Mouse (Mus musculus): ENCODE results near the gene Sumo2. TPM values are rescaled to one million over a fixed set of nuclear protein-coding genes. Genes with fewer than 3 reads are reported as not detected.
A peak's percentile ranks its signal among the peaks of the same experiment; 100 is the strongest.

Gene Sumo2
- polyA plus RNA-seq, 1 experiment, result 303 TPM

- H3K4me1 ChIP-seq (ENCODE audit: control insufficient read depth, insufficient read depth, low read length), result peaks cover 3% of the 10 kb centered on the region
- no peak for TF ChIP-seq CTCF (IDR thresholded peaks at IDR 0.05; ENCODE audit: low read depth, low read length)
- no peak for TF ChIP-seq POLR2A (IDR thresholded peaks at IDR 0.05; ENCODE audit: borderline replicate concordance, low read depth, low read length)
- no peak overlapping the region for H3K27ac ChIP-seq (ENCODE audit: insufficient read depth, low read depth, low read length)
Observed at GRCm38 (mm10) chr11:115490441-115491355, 45.4 kb downstream of the Sumo2 start.

DNA sequence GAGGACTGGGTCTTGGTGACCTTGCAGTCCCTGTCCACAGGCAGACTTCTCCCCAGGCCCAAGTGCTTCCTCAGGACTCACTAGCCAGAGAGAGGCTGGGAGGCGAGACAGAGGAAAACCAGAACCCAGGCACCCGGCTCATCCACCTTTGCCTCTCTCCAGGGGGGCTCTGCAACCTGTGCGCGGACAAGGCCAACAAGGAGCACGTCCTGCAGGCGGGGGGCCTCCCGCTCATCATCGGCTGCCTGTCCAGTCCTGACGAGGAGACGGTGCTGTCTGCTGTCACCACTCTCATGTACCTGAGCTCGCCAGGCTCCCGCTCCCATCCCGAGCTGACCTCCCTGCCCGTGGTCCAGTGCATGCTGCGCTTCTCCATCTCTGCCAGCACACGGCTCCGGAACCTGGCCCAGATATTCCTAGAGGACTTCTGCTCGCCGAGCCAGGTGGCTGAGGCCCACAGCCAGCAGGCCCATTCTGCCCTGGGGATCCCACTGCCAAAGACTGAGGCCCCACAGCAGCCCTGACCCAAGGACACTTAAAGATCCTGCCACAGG is 47.4 kb downstream of the Sumo2 start:
- TF ChIP-seq CTCF (IDR thresholded peaks at IDR 0.05; ENCODE audit: low read depth, low read length), result no peak
- no peak for TF ChIP-seq POLR2A (IDR thresholded peaks at IDR 0.05; ENCODE audit: borderline replicate concordance, low read depth, low read length)
- Histone ChIP-seq H3K4me3 (ENCODE audit: insufficient read depth, low read length) (no peak overlapping the region), H3K4me1 (ENCODE audit: control insufficient read depth, insufficient read depth, low read length) (peaks cover 3% of the 10 kb centered on the region), H3K27ac (ENCODE audit: insufficient read depth, low read depth, low read length) (no peak overlapping the region)

More at GRCm38 (mm10) chr11:115490441-115491355, 45.4 kb downstream of the Sumo2 start:
- H3K4me3 ChIP-seq (ENCODE audit: insufficient read depth, low read length), result peak overlapping the region; percentile 79

- no peaks in the 10 kb centered on the region for H3K4me1 ChIP-seq (ENCODE audit: control insufficient read depth, insufficient read depth, low read length)
- TF ChIP-seq POLR2A (IDR thresholded peaks at IDR 0.05; ENCODE audit: borderline replicate concordance, low read depth, low read length) (no peak), CTCF (IDR thresholded peaks at IDR 0.05; ENCODE audit: low read depth, low read length) (no peak)
- H3K4me3 ChIP-seq (ENCODE audit: insufficient read depth, low read length), result no peak overlapping the region
- H3K27ac ChIP-seq (ENCODE audit: insufficient read depth, low read depth, low read length), result no peak overlapping the region
Observed at GRCm38 (mm10) chr11:115485155-115485554, 50.9 kb downstream of the Sumo2 start.

DNA sequence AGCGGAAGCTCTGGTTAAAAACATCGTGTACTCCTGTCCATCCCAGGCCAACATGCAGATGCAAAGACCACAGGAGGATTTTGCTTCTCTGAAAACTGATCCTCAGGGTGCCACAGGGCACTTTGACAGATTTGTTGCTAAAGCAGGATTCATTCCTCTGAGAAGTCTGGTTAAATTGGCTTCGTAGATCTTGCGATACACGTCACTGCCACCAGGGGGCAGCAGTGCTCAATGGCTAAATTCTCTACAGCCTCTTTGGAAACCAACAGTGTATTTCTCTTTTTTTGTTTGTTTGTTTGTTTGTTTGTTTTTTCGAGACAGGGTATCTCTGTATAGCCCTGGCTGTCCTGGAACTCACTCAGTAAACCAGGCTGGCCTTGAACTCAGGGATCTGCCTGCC is 52.4 kb downstream of the Sumo2 start:
- TF ChIP-seq CTCF (IDR thresholded peaks at IDR 0.05; ENCODE audit: low read depth, low read length) (peak; percentile 74), POLR2A (IDR thresholded peaks at IDR 0.05; ENCODE audit: borderline replicate concordance, low read depth, low read length) (no peak)
- Histone ChIP-seq H3K4me1 (ENCODE audit: control insufficient read depth, insufficient read depth, low read length) (peaks cover 7% of the 10 kb centered on the region), H3K27ac (ENCODE audit: insufficient read depth, low read depth, low read length) (no peak overlapping the region), H3K4me3 (ENCODE audit: insufficient read depth, low read length) (no peak overlapping the region)

DNA sequence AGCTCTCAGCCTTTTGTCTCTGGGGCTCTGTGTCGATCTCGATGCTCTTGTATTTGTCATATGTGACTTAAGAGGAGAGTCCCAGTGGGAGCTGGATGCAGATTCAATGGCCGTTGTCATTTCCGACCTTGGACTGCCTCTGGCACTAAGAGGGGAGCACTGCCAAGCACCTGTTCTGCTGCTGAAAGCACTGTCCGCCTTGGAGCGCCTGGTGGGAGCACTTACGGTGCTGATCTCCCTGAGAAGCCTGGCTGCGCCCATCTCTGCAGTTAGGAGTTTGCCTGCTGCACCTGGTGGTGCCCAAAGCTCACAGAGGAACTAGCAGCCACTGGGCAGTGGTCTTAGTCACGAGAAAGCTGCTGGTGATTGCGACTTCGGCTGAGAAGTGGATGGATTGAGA is 52.8 kb downstream of the Sumo2 start:
- no peak for TF ChIP-seq POLR2A (IDR thresholded peaks at IDR 0.05; ENCODE audit: borderline replicate concordance, low read depth, low read length)
- TF ChIP-seq CTCF (IDR thresholded peaks at IDR 0.05; ENCODE audit: low read depth, low read length), result no peak
- H3K4me3 ChIP-seq (ENCODE audit: insufficient read depth, low read length), result no peak overlapping the region
- peaks cover 10% of the 10 kb centered on the region for H3K4me1 ChIP-seq (ENCODE audit: control insufficient read depth, insufficient read depth, low read length)
- H3K27ac ChIP-seq (ENCODE audit: insufficient read depth, low read depth, low read length), result no peak overlapping the region

DNA sequence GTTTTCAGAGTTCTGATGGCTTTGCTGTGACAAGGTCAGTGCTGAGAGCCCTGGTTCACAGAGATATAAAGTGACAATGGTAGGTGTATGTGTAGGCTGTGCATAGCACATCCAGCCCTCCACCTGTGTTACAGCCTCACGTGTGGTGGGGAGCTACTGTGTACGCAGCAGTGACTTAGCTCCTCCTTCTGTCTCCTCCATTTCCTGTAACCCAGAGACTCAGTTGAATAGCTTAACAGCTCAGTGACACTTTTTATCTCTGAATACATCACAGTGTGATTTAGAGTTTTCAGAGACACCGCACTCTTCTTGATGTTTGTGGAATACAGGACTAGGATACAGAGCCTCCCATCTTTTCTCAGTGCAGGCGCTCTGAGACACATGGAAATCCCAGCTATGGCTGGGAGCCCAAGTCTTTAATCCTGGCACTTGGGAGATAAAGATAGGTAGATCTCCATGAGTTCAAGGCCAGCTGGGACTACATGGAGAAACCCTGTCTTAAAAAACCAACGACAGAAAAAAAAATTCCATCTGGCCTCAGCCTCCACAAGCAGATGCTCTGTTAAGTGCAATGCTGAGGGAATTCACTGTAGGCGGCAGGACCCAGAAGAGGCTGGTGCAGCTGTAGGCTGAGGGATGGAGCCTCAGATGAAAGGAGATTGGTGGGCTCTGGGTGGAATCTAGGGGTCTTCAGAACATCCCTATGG is 54.4 kb downstream of the Sumo2 start:
- H3K4me3 ChIP-seq (ENCODE audit: insufficient read depth, low read length), result no peak overlapping the region
- H3K27ac ChIP-seq (ENCODE audit: insufficient read depth, low read depth, low read length), result no peak overlapping the region
- TF ChIP-seq POLR2A (IDR thresholded peaks at IDR 0.05; ENCODE audit: borderline replicate concordance, low read depth, low read length) (no peak), CTCF (IDR thresholded peaks at IDR 0.05; ENCODE audit: low read depth, low read length) (no peak)
- H3K4me1 ChIP-seq (ENCODE audit: control insufficient read depth, insufficient read depth, low read length), result peaks cover 16% of the 10 kb centered on the region

- TF ChIP-seq CTCF (IDR thresholded peaks at IDR 0.05; ENCODE audit: low read depth, low read length) (no peak), POLR2A (IDR thresholded peaks at IDR 0.05; ENCODE audit: borderline replicate concordance, low read depth, low read length) (no peak)
- peak overlapping the region; percentile 17; the same call in 1 of the 2 replicates for H3K4me3 ChIP-seq (ENCODE audit: insufficient read depth, low read length)
Observed at GRCm38 (mm10) chr11:115478296-115478938, 57.7 kb downstream of the Sumo2 start.

DNA sequence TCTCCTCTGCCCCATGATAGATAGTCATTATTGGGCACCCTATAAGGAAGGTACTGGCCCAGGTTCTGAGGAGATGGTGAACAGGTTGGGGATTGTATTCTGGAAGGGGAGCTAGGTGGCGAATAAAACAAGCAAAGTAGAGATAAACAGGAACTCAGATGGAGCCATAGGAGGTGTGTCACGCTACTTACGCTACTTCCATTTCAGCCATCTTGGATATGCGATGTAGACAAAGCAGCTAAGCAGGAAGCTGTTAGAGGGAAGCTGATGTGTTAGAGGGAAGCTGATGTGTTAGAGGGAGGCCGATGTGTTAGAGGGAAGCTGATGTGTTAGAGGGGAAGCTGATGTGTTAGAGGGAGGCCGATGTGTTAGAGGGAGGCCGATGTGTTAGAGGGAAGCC is 58.7 kb downstream of the Sumo2 start:
- peaks cover 26% of the 10 kb centered on the region for H3K4me1 ChIP-seq (ENCODE audit: control insufficient read depth, insufficient read depth, low read length)
- peak overlapping the region; percentile 74 for H3K27ac ChIP-seq (ENCODE audit: insufficient read depth, low read depth, low read length)
- H3K4me3 ChIP-seq (ENCODE audit: insufficient read depth, low read length), result peak overlapping the region; percentile 80

More at GRCm38 (mm10) chr11:115478296-115478938, 57.7 kb downstream of the Sumo2 start:
- Histone ChIP-seq H3K27ac (ENCODE audit: insufficient read depth, low read depth, low read length) (peak overlapping the region; percentile 70), H3K4me1 (ENCODE audit: control insufficient read depth, insufficient read depth, low read length) (peaks cover 24% of the 10 kb centered on the region)

DNA sequence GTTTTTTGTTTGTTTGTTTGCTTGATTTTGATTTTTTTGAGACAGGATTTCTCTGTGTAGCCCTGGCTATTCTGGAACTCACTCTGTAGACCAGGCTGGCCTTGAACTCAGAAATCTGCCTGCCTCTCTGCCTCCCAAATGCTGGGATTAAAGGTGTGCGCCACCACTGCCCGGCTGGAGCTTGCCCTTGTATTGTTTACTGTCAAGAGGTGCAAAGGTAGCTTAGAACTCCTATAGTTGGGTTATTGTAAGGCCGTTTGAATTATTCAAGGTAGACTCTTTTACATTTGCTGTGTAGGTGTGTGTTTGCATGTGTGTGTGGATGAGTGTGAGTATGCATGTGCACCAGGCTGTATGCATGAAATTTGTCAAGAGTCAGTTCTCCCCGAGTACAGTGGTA is 59.4 kb downstream of the Sumo2 start:
- H3K4me1 ChIP-seq (ENCODE audit: control insufficient read depth, insufficient read depth, low read length), result peaks cover 26% of the 10 kb centered on the region
- H3K27ac ChIP-seq (ENCODE audit: insufficient read depth, low read depth, low read length), result peak overlapping the region; percentile 74
- H3K4me3 ChIP-seq (ENCODE audit: insufficient read depth, low read length), result peak overlapping the region; percentile 80
